In the genomic region with DNA sequence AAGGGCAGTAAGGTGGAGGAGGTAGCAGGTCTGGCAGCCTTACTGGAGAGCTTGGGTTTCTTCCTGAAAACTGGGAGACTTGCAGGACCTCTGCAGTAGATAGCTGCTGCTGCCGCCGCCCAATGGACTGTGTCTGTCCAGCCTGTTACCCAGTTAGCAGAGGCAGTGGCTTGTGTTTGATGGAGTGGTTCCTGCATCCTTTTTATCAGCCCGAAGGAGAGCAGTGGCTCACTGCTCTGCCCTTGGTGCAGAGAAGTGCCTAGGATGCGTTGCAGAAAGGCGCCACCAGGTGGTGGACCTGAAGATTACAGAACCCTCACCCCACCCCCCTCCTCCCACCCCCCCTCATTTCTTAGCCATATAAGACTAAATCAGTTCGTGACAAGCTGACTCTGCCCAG, we compare ENCODE assay signal across 9 mouse cellular contexts. TPM values are rescaled to one million over a fixed set of nuclear protein-coding genes. Genes with fewer than 3 reads are reported as not detected.
A peak's percentile ranks its signal among the peaks of the same experiment; 100 is the strongest.
DNase-seq lines count a peak whose midpoint lies in the region; ATAC-seq and TF ChIP-seq lines count a peak whose summit lies in the region.
"Had no signal": no experiment of that assay in that cellular context is flagged by ENCODE, and none has a peak within 500 bp of the region (broad histone marks: within the 10 kb centered on the region; RNA-seq: fewer than 3 reads in every experiment).

No protein-coding gene starts in this region.

- DNase-seq in hindbrain, embryonic 10.5 days (ENCODE audit: low spot score): peak; percentile 53
- peak; percentile 63 to 74 for DNase-seq in CD8-positive naive resting alpha-beta T cell, adult 2 months (ENCODE audit: low read depth in 2 of 2, low spot score in 2 of 2)
- peak; percentile 37 for DNase-seq in c-Kit-positive CD71-positive TER-119-positive erythroid progenitor cells, embryonic 14.5 days (ENCODE audit: low spot score)
- DNase-seq in gastrocnemius, postnatal 4 days (ENCODE audit: low spot score in 2 of 2): peak; percentile 55 to 71
- DNase-seq in liver, embryonic 14.5 days (ENCODE audit: low read depth in 3 of 3, low spot score in 3 of 3): no peak
- peak; percentile 63 for DNase-seq in retina, postnatal 1 day
- DNase-seq in yolk sac, embryonic 10.5 days (ENCODE audit: low spot score): no peak

- H3K4me2 ChIP-seq in hindbrain, embryonic 13.5 days: no peak overlapping the region
- H3K4me2 ChIP-seq in liver, embryonic 14.5 days (ENCODE audit: low read depth): no peak overlapping the region
- H3K4me2 ChIP-seq: limb, embryonic 12.5 days had no signal

- TF ChIP-seq CTCF in liver, embryonic 14.5 days (IDR thresholded peaks at IDR 0.05; ENCODE audit: low read depth): peak; percentile 76

- no peak overlapping the region for H3K4me3 ChIP-seq in hindbrain, embryonic 10.5 days
- no peak overlapping the region for H3K4me3 ChIP-seq in hindbrain, embryonic 13.5 days
- H3K4me3 ChIP-seq in liver, embryonic 14.5 days (ENCODE audit: insufficient read depth in 1 of 2, low read depth in 2 of 2, low read length in 2 of 2): no peak overlapping the region
- H3K4me3 ChIP-seq: limb, embryonic 12.5 days had no signal

- TF ChIP-seq EP300 in liver, embryonic 14.5 days (IDR thresholded peaks at IDR 0.05; ENCODE audit: low read depth): no peak

- no peak overlapping the region for H3K9ac ChIP-seq in hindbrain, embryonic 13.5 days
- no peak overlapping the region for H3K9ac ChIP-seq in liver, embryonic 14.5 days (replicated peaks)
- H3K9ac ChIP-seq: limb, embryonic 12.5 days had no signal

- no peaks in the 10 kb centered on the region for H3K9me3 ChIP-seq in hindbrain, embryonic 10.5 days
- H3K9me3 ChIP-seq in hindbrain, embryonic 13.5 days: no peaks in the 10 kb centered on the region
- no peaks in the 10 kb centered on the region for H3K9me3 ChIP-seq in liver, embryonic 14.5 days (ENCODE audit: control insufficient read depth, low read length)
- H3K9me3 ChIP-seq: limb, embryonic 12.5 days had no signal

- H3K27ac ChIP-seq in hindbrain, embryonic 10.5 days: no peak overlapping the region
- no peak overlapping the region for H3K27ac ChIP-seq in hindbrain, embryonic 13.5 days
- no peak overlapping the region for H3K27ac ChIP-seq in liver, embryonic 14.5 days
- H3K27ac ChIP-seq: limb, embryonic 12.5 days had no signal

- H3K27me3 ChIP-seq in hindbrain, embryonic 10.5 days (ENCODE audit: insufficient read depth, poor library complexity, severe bottlenecking): no peaks in the 10 kb centered on the region
- no peaks in the 10 kb centered on the region for H3K27me3 ChIP-seq in hindbrain, embryonic 13.5 days
- H3K27me3 ChIP-seq in liver, embryonic 14.5 days (ENCODE audit: control insufficient read depth, insufficient read depth, low read length): no peaks in the 10 kb centered on the region
- H3K27me3 ChIP-seq: limb, embryonic 12.5 days had no signal

- ATAC-seq in hindbrain, embryonic 13.5 days (ENCODE audit: low FRiP score): no peak
- peak; percentile 29; the same call in 1 of the 2 replicates for ATAC-seq in liver, embryonic 14.5 days (ENCODE audit: insufficient read depth)

- H3K36me3 ChIP-seq in hindbrain, embryonic 10.5 days: peaks cover 8% of the 10 kb centered on the region
- H3K36me3 ChIP-seq in hindbrain, embryonic 13.5 days: peaks cover 9% of the 10 kb centered on the region; the same call in 1 of the 2 replicates
- H3K36me3 ChIP-seq in liver, embryonic 14.5 days (replicated peaks; ENCODE audit: control insufficient read depth, insufficient read depth, low read depth): no peaks in the 10 kb centered on the region

- WGBS in hindbrain, embryonic 10.5 days: 19% methylated on average over 6 of the region's 6 CpGs
- WGBS in hindbrain, embryonic 13.5 days: 22% methylated on average over 6 of the region's 6 CpGs
- 17% methylated on average over 6 of the region's 6 CpGs for WGBS in liver, embryonic 14.5 days (ENCODE audit: insufficient replicate concordance)

- H3K4me1 ChIP-seq in hindbrain, embryonic 10.5 days (replicated peaks): peaks cover 52% of the 10 kb centered on the region
- H3K4me1 ChIP-seq in hindbrain, embryonic 13.5 days (replicated peaks): peaks cover 64% of the 10 kb centered on the region
- peaks cover 6 to 20% of the 10 kb centered on the region in 2 experiments for H3K4me1 ChIP-seq in liver, embryonic 14.5 days (replicated peaks; ENCODE audit: control insufficient read depth in 2 of 2, insufficient read depth in 2 of 2, low read length in 1 of 2)

RNA-seq across cellular contexts. Expression of gene Stk40, which starts 10.2 kb away (rescaled TPM):
- polyA plus RNA-seq in hindbrain, embryonic 10.5 days (2016; fragmentation: Nextera tagmentation; extraction: Ambion mirVana): 46.9 and 47.2 TPM in 2 replicates
- 35.1 and 35.5 TPM in 2 replicates for polyA plus RNA-seq in hindbrain, embryonic 13.5 days (2015; fragmentation: Nextera tagmentation; extraction: Ambion mirVana)
- 10 to 100 TPM; 34.4 to 39.0 TPM for total RNA-seq in gastrocnemius, postnatal 4 days (2021)
- polyA plus RNA-seq in liver, embryonic 14.5 days (2012; rRNA removed): 4.3 and 5.6 TPM in 2 replicates
- 8.2 and 9.0 TPM in 2 replicates for polyA plus RNA-seq in liver, embryonic 14.5 days (2014; fragmentation: Nextera tagmentation; extraction: Ambion mirVana)

RNA-seq across cellular contexts. Expression of gene Lsm10, which starts 17.5 kb away (rescaled TPM):
- 46.8 and 49.1 TPM in 2 replicates for polyA plus RNA-seq in hindbrain, embryonic 10.5 days (2016; fragmentation: Nextera tagmentation; extraction: Ambion mirVana)
- polyA plus RNA-seq in hindbrain, embryonic 13.5 days (2015; fragmentation: Nextera tagmentation; extraction: Ambion mirVana): 47.5 and 47.9 TPM in 2 replicates
- 10 to 100 TPM; 16.2 to 16.9 TPM for total RNA-seq in gastrocnemius, postnatal 4 days (2021)
- polyA plus RNA-seq in liver, embryonic 14.5 days (2012; rRNA removed): 20.1 and 20.3 TPM in 2 replicates
- polyA plus RNA-seq in liver, embryonic 14.5 days (2014; fragmentation: Nextera tagmentation; extraction: Ambion mirVana): 24.4 and 25.9 TPM in 2 replicates

RNA-seq across cellular contexts. Expression of gene Eva1b, which starts 33.6 kb away (rescaled TPM):
- 29.8 and 35.3 TPM in 2 replicates for polyA plus RNA-seq in hindbrain, embryonic 10.5 days (2016; fragmentation: Nextera tagmentation; extraction: Ambion mirVana)
- 15.0 and 15.5 TPM in 2 replicates for polyA plus RNA-seq in hindbrain, embryonic 13.5 days (2015; fragmentation: Nextera tagmentation; extraction: Ambion mirVana)
- 10 to 100 TPM; 31.8 to 33.8 TPM for total RNA-seq in gastrocnemius, postnatal 4 days (2021)
- polyA plus RNA-seq in liver, embryonic 14.5 days (2012; rRNA removed): 11.9 and 14.8 TPM in 2 replicates
- polyA plus RNA-seq in liver, embryonic 14.5 days (2014; fragmentation: Nextera tagmentation; extraction: Ambion mirVana): 11.0 and 12.0 TPM in 2 replicates

RNA-seq across cellular contexts. Expression of gene Sh3d21, which starts 49.3 kb away (rescaled TPM):
- polyA plus RNA-seq in hindbrain, embryonic 10.5 days (2016; fragmentation: Nextera tagmentation; extraction: Ambion mirVana): 1.3 and 2.3 TPM in 2 replicates
- polyA plus RNA-seq in hindbrain, embryonic 13.5 days (2015; fragmentation: Nextera tagmentation; extraction: Ambion mirVana): 1.3 and 1.4 TPM in 2 replicates
- total RNA-seq in gastrocnemius, postnatal 4 days (2021): 1 to 10 TPM; 2.9 TPM
- polyA plus RNA-seq in liver, embryonic 14.5 days (2012; rRNA removed): 0.46 and 0.53 TPM in 2 replicates
- 0.77 and 0.93 TPM in 2 replicates for polyA plus RNA-seq in liver, embryonic 14.5 days (2014; fragmentation: Nextera tagmentation; extraction: Ambion mirVana)

RNA-seq across cellular contexts. Expression of gene Oscp1, which starts 55.6 kb away (rescaled TPM):
- polyA plus RNA-seq in hindbrain, embryonic 10.5 days (2016; fragmentation: Nextera tagmentation; extraction: Ambion mirVana): 27.7 and 30.9 TPM in 2 replicates
- 33.1 and 35.1 TPM in 2 replicates for polyA plus RNA-seq in hindbrain, embryonic 13.5 days (2015; fragmentation: Nextera tagmentation; extraction: Ambion mirVana)
- total RNA-seq in gastrocnemius, postnatal 4 days (2021): 1 to 10 TPM; 4.4 to 4.6 TPM
- 0.29 and 0.31 TPM in 2 replicates for polyA plus RNA-seq in liver, embryonic 14.5 days (2012; rRNA removed)
- polyA plus RNA-seq in liver, embryonic 14.5 days (2014; fragmentation: Nextera tagmentation; extraction: Ambion mirVana): 1.4 and 1.8 TPM in 2 replicates

Comparison
In these comparisons a context has a peak if more than half of its experiments do, and no peak if none do; other contexts are left out.
1. DNase-seq: peak in hindbrain, embryonic 10.5 days (single experiment), CD8-positive naive resting alpha-beta T cell, adult 2 months (2 of 2), c-Kit-positive CD71-positive TER-119-positive erythroid progenitor cells, embryonic 14.5 days (single experiment), gastrocnemius, postnatal 4 days (2 of 2) and retina, postnatal 1 day (single experiment); none in liver, embryonic 14.5 days (0 of 3) and yolk sac, embryonic 10.5 days (single experiment).